Mouse (Mus musculus) layer of hippocampus, adult 18-20 months (tissue): ENCODE measurements around the gene Prg4. TPM values are rescaled to one million over a fixed set of nuclear protein-coding genes. Genes with fewer than 3 reads are reported as not detected.

ENCODE experiments used
- DNase-seq, 2 experiments: peaks; one replicate each; pipeline ENCODE4 v3.0.0; 2022; ENCODE audit warnings: low spot score in 2 of 2
- long read RNA-seq: library from polyadenylated mRNA; stranded (forward); transcript quantifications from one replicate; pipeline ENCODE4 v2.0.0, GENCODE M21; 2021
- total RNA-seq, 2 experiments: library from RNA; stranded (reverse); gene quantifications; 2 replicates each; pipeline ENCODE4 v1.2.3; 2021

Gene Prg4
- 1 to 10 TPM in 1 of 2 experiments, under 1 TPM in 1; 0.72 to 1.9 TPM for total RNA-seq
- long read RNA-seq, result 0 reads

DNA sequence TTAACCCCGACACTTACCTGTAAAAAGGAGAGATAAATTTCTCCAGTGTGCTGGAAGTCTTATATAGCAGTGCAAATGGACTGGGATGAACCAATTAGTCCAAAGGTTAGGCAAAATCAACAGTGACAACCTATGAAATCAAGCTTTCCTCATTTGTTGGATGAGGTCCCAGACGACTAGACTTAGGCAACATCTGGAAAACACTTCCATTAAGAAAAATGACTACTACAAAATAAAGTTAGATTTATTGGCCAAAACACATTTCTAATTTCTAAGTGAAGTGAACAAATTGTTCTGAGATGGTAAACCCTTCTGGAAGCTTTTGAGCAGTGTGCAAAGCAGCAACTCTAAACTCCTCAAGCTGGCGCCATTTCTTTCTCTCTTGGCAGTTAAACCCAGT is at the start of gene Prg4:
TSS of gene Prg4 (minus strand) at position 34 of the 400 bp plus-strand sequence.
- no peak for DNase-seq

DNA sequence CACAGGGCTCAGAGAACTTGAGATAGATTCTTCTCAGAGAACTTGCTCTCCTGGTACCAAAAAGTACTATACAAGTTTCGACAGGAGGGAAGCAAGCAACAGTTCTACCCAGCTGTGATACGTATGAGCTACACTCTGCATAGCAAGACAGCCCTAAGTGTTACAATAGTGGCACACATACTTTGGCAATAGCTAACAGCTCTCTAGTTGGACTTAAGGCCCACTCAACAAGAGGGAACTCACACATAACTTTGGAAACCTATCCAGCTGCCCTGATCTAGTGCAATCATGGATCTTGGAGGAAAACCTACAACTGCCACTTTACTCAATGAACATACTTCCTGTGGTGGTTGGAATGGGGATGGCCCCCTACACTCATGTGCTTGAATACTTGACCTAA is 47.1 kb upstream of the Prg4 start:
- DNase-seq, result no peak

DNA sequence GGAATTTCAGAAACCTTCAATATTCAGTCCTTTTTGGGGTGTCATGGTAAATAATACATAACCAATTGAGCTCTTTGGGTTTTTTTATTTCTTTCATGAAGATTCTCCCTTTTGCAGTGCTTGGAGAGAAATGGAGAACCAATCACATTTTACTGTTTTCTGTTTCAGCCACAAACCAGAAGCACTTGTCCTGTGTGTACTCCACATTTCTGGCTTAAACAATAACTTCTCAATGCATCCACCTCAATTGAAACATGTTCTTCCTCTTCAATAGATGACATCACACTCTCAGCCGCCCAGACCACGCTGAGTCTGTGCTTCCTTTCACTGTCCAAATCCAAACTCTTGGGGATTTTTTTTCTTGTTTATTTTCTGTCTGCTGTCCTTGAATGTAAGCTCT is 39.8 kb upstream of the Prg4 start:
- no peak for DNase-seq

DNA sequence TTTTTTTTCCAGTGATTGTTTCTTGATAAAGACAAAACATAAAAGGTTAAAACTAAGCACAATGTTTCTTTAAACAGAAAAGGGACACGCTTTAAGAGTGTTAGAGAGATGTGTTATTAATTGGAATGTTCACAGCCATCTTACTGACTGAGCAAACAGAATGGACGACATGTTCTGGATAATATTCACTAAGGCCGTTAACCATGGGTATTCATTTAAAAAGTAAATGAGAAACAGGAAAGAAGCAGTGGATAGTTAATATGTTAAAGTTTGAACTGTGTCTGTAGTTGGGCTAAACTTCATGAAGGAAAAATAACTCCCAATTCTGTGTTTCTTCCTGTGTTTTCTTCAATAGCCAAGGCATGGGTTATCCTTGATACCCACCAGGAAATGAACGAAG is 37.4 kb upstream of the Prg4 start:
- DNase-seq, result no peak

- no peak for DNase-seq
Observed at GRCm38 (mm10) chr1:150498177-150498576, 32.2 kb upstream of the Prg4 start.

- peak; percentile 5 to 47 for DNase-seq
Observed at GRCm38 (mm10) chr1:150497690-150498089, 31.7 kb upstream of the Prg4 start.

DNA sequence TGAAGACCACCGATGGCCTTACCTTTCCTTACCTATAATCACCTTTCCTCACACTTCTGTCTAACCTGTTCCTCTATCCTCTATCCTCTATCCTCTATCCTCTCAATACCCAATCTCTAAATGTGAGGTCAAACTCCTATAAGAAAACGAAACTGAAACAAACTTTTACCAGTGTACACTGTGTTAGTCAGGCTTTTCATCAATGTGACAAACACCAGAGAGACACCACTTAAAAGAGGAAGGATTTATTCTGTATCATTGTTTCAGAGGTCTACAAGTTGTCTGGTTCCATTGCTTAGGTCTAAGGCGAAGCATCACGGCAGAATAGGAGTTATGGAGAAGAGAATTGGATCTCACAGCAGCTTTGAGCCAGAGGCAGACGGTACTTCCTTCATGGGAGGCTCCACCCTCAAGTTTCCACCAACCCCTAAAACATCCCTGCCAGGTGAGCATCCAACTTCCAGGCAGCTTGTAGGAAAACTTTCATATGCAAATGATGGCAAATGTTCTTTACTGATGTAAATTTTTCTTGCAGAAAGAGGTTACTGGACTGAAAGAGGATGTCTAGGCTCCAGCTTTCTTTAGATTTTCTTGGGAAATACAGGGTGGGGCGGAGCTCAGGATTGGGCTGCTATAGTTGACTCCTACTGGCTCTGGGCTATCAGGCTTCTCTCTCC is 30.8 kb upstream of the Prg4 start:
- DNase-seq, result no peak

- no peak for DNase-seq
Observed at GRCm38 (mm10) chr1:150489148-150489547, 23.2 kb upstream of the Prg4 start.

DNA sequence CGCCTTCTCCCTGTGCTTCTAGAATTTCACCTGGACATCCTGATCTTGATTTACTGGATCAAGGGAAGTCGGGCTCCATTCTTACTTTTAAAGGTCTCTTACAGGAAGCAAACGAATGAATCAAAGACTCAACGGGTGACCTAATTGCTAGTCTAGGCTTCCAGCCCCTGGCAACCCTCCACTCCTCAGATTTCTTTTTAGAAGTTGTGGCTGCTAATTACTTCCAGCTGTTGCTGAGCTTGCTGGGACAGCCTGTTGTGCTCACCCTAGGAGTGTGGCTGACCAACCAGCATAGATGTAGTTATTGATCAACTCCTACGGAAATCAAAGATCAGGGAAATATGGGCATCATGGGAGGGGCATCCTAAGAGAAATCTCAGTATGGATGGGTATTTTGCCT is 14.7 kb upstream of the Prg4 start:
- DNase-seq, result no peak

- DNase-seq, result no peak
Observed at GRCm38 (mm10) chr1:150472525-150472924, 6.6 kb upstream of the Prg4 start.

DNA sequence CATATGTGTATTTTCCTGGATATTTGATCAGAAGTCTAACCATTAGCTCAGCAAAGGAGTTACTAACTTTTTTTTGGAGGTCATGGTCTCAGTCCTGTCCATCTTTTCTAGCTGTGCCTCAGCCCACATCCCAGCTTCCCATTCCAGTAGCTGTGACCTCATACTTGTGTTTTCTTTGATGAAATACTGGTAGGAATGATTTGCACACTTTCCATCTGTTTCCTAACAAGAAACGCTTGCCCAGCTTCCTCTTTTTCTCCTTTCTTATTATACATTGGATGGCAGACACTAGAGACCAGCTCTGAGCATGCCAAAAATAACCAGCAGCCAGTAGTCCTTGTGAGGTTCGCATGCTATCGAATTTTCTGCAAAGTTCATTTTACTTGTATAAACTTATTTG is 4.0 kb upstream of the Prg4 start:
- DNase-seq, result no peak

DNA sequence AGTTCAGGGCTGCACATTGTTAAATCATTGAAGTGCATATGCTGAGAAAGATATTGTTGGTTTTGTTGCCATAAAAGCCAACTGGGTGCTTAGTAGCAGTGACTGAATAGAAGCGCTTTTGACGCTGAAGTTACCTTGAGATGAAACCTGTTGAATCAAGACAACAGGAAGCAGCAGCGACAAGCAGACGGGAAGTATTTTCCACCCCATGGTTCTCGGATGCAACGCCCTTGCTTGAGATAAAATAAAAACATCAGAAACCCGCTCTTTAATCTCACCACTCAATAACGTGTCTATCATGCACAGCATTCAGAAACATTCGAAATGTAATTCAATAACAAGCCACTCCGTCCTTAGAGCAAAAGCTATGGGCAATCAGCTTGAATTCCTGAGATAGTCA is 601 bp downstream of the Prg4 start:
- no peak for DNase-seq

DNA sequence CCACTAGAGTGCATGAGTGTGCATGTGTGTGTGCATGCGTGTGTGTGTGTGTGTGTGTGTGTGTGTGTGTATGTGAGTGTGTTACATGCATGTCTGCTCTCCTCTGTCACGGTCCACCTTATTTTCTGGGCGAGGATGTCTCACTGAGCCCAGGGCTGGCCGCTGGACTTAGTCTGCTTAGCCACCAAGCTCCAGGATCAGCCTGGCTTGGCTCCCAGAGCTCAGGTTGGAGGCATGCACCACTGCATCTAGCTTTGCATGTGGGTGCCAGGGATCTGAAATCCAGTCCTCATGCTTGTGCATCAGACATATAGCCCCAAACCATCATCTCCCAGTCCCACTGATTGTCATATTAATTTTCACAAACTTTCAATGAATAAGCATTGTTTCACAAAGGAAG is 2.3 kb downstream of the Prg4 start:
- DNase-seq, result no peak

- DNase-seq, result no peak
Observed at GRCm38 (mm10) chr1:150463068-150463467, 2.9 kb downstream of the Prg4 start.

- DNase-seq, result no peak
Observed at GRCm38 (mm10) chr1:150460595-150460994, 5.4 kb downstream of the Prg4 start.

DNA sequence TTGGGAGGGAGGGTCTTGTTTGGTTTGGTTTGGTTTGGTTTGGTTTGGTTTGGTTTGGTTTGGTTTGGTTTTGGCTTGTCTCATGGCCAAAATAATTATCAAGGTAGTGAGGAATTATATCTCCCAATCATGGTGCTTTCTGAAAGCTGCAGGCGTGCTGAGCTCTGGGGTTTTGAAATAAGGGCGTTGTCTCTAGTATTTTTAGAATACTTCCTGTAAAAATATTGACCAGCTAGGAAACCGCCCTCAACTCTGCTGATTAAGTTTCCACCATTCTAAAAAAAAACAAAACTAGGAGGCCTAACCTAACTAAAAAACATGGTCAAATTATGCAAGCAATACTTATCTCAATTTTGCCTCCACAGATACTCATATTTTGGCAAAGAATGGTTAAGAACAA is 6.4 kb downstream of the Prg4 start:
- DNase-seq, result no peak

GRCm38 (mm10) chr1:150458977-150459376 is 7.0 kb downstream of the Prg4 start:
- DNase-seq, result no peak

DNA sequence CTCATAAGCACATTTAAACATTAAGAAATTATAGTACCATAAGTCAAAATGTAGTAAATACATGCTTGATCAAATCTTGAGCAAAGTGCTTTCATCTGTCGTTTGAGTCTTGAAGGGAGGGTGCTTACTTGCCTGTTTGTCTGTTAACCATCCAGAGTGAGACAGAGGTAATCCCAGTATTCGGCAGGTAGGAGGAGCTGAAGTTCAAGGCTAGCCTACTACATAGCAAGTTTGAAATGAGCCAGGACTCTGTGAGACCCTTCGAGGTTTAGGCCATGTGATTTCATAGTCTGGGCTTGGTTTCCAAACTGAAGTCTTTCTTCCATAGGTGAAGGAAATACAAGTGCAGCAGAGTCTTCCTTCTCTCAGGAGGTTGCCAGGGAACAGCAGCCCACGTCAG is 24.2 kb downstream of the Prg4 start:
- DNase-seq, result no peak

DNA sequence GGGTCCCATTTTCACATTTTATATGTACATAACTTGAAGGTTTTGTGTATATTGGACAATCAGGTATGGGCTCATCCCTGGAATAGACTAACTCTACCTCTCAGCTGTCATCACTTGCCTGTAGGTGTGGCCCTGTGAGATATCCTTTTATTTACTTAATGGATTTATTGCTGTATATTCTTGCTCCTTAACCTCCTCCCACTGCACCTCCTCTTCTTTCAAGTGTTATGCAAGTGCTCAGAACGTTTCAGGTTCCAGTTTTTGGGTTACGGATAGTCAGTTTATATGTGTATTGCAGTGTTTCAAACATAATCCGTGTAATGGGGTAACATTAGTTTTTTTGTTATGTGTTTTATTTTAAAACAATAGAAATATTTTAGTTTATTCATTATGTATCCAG is 27.3 kb downstream of the Prg4 start:
- DNase-seq, result no peak

DNA sequence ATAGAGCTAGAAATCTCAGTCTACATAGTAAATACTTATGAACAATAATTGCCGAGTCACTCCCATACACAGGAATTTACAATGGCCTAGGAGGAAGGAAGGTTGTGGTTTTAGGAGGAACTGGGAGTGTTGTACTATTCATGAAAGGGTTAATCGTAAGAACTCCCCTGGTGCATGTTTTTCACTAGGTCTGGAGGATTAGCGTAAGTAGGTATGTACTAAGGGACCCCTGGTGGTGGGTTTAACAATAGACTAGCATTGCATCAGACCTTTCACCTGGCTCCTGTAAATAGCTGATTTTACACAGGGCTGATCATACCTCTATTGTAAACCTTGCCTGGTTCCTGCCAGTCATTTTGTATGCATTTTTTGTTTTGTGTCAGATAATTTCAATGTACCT is 39.7 kb downstream of the Prg4 start:
- no peak for DNase-seq

GRCm38 (mm10) chr1:150425665-150426064 is 40.3 kb downstream of the Prg4 start:
- DNase-seq, result no peak

DNA sequence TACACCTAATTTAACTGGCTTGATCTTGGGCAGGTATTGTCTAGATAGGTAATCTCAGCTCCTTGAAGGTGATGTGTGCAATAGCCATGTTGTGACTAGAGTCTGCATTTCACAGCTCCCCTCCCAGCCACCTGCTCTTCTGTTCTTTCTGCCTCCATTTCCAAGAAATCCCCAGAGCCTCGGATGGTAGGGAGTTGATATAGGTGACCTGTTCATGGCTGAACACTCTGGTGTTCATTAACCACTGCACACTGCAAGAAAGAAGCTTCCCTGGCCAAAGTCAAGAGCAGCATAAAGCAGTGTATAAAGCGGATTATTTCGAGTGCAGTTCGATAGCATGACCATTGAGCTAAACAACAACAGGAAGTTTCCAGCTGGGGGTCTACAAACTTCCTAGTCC is 47.5 kb downstream of the Prg4 start:
- DNase-seq, result no peak

- no peak for DNase-seq
Observed at GRCm38 (mm10) chr1:150416006-150416405, 50.0 kb downstream of the Prg4 start.

- DNase-seq, result no peak
Observed at GRCm38 (mm10) chr1:150409996-150410395, 56.0 kb downstream of the Prg4 start.
